Comparison of ENCODE assay signal across 8 mouse cellular contexts in genomic region chr12:70131042-70131675, GRCm38 (mm10). TPM values are rescaled to one million over a fixed set of nuclear protein-coding genes. Genes with fewer than 3 reads are reported as not detected.
A peak's percentile ranks its signal among the peaks of the same experiment; 100 is the strongest.
DNase-seq lines count a peak whose midpoint lies in the region; ATAC-seq and TF ChIP-seq lines count a peak whose summit lies in the region.

No protein-coding gene starts in this region.

- no peak for TF ChIP-seq POLR2A in limb, embryonic 14.5 days (IDR thresholded peaks at IDR 0.05; ENCODE audit: borderline replicate concordance, extremely low read depth, insufficient read depth, insufficient read length)

- no peaks in the 10 kb centered on the region for H3K4me1 ChIP-seq in forebrain, embryonic 13.5 days
- peaks cover 5% of the 10 kb centered on the region; the same call in 1 of the 2 replicates for H3K4me1 ChIP-seq in forebrain, embryonic 10.5 days
- no peaks in the 10 kb centered on the region for H3K4me1 ChIP-seq in lung, embryonic 15.5 days
- H3K4me1 ChIP-seq in limb, embryonic 14.5 days (ENCODE audit: control insufficient read depth, insufficient read depth, low read length), result no peaks in the 10 kb centered on the region

- peak overlapping the region; percentile 31; the same call in 1 of the 2 replicates for H3K27ac ChIP-seq in forebrain, embryonic 13.5 days
- no peak overlapping the region for H3K27ac ChIP-seq in forebrain, embryonic 10.5 days
- H3K27ac ChIP-seq in lung, embryonic 15.5 days, result no peak overlapping the region
- no peak overlapping the region for H3K27ac ChIP-seq in limb, embryonic 14.5 days (replicated peaks; ENCODE audit: low read depth, low read length)

- H3K36me3 ChIP-seq in forebrain, embryonic 13.5 days (ENCODE audit: poor library complexity, severe bottlenecking), result no peaks in the 10 kb centered on the region
- no peaks in the 10 kb centered on the region for H3K36me3 ChIP-seq in forebrain, embryonic 10.5 days (replicated peaks)
- no peaks in the 10 kb centered on the region for H3K36me3 ChIP-seq in lung, embryonic 15.5 days
- no peaks in the 10 kb centered on the region for H3K36me3 ChIP-seq in limb, embryonic 14.5 days (ENCODE audit: control insufficient read depth, insufficient read depth, low read length)

- DNase-seq in forebrain, embryonic 10.5 days (ENCODE audit: extremely low spot score, low spot score), result no peak
- DNase-seq in lung, postnatal 36 days, result no peak
- DNase-seq in frontal cortex, postnatal 25 days (ENCODE audit: low spot score in 2 of 2), result peak; percentile 19 to 29
- peak; percentile 76 for DNase-seq in limb, embryonic 14.5 days (ENCODE audit: low spot score)
- DNase-seq in thymus, postnatal 0 days (ENCODE audit: low spot score), result peak; percentile 23
- DNase-seq in retina, embryonic 14.5 days (ENCODE audit: low spot score), result no peak

- H3K9ac ChIP-seq in forebrain, embryonic 13.5 days, result no peak overlapping the region
- peak overlapping the region; percentile 22; the same call in 1 of the 2 replicates for H3K9ac ChIP-seq in lung, embryonic 15.5 days
- H3K9ac ChIP-seq in limb, embryonic 14.5 days (ENCODE audit: low read depth, low read length, severe bottlenecking), result no peak overlapping the region

- WGBS in forebrain, embryonic 13.5 days, result 46% methylated on average over 20 of the region's 20 CpGs
- 55% methylated on average over 20 of the region's 20 CpGs for WGBS in forebrain, embryonic 10.5 days
- 37% methylated on average over 20 of the region's 20 CpGs for WGBS in lung, embryonic 15.5 days
- 36% methylated on average over 20 of the region's 20 CpGs for WGBS in limb, embryonic 14.5 days

- no peak for ATAC-seq in forebrain, embryonic 13.5 days
- ATAC-seq in lung, embryonic 15.5 days (ENCODE audit: borderline replicate concordance, extremely low read depth, low FRiP score, low TSS enrichment), result no peak
- peak; percentile 15; the same call in 1 of the 2 replicates for ATAC-seq in limb, embryonic 14.5 days (ENCODE audit: low FRiP score, low read depth)

- H3K4me3 ChIP-seq in forebrain, embryonic 13.5 days, result 0 out of 2 replicates have a peak overlapping the region, but pooled peaks have one; percentile 5
- H3K4me3 ChIP-seq in forebrain, embryonic 10.5 days, result no peak overlapping the region
- peak overlapping the region; percentile 30 for H3K4me3 ChIP-seq in lung, embryonic 15.5 days
- H3K4me3 ChIP-seq in limb, embryonic 14.5 days (replicated peaks; ENCODE audit: low read length), result peak overlapping the region; percentile 4; the same call in 1 of the 2 replicates

- H3K9me3 ChIP-seq in forebrain, embryonic 13.5 days (replicated peaks), result no peaks in the 10 kb centered on the region
- H3K9me3 ChIP-seq in forebrain, embryonic 10.5 days, result no peaks in the 10 kb centered on the region
- no peaks in the 10 kb centered on the region for H3K9me3 ChIP-seq in lung, embryonic 15.5 days
- no peaks in the 10 kb centered on the region for H3K9me3 ChIP-seq in limb, embryonic 14.5 days (ENCODE audit: control insufficient read depth, low read length)

- H3K4me2 ChIP-seq in forebrain, embryonic 13.5 days, result peak overlapping the region; percentile 43
- peak overlapping the region; percentile 48 for H3K4me2 ChIP-seq in lung, embryonic 15.5 days
- peak overlapping the region; percentile 27 for H3K4me2 ChIP-seq in limb, embryonic 14.5 days (replicated peaks; ENCODE audit: low read depth, low read length, severe bottlenecking)

- H3K27me3 ChIP-seq in forebrain, embryonic 13.5 days, result no peaks in the 10 kb centered on the region
- H3K27me3 ChIP-seq in forebrain, embryonic 10.5 days (ENCODE audit: poor library complexity, severe bottlenecking), result no peaks in the 10 kb centered on the region
- H3K27me3 ChIP-seq in lung, embryonic 15.5 days, result no peaks in the 10 kb centered on the region
- no peaks in the 10 kb centered on the region for H3K27me3 ChIP-seq in limb, embryonic 14.5 days (ENCODE audit: control insufficient read depth, insufficient read depth, low read length)

RNA-seq across cellular contexts. Expression of gene Nin, which starts 17.6 kb away (rescaled TPM):
- 14.1 and 14.5 TPM in 2 replicates for polyA plus RNA-seq in forebrain, embryonic 13.5 days (2015; fragmentation: Nextera tagmentation; extraction: Ambion mirVana)
- 8.9 and 9.7 TPM in 2 replicates for polyA plus RNA-seq in forebrain, embryonic 10.5 days (2016; fragmentation: Nextera tagmentation; extraction: Ambion mirVana)
- polyA plus RNA-seq in lung, embryonic 15.5 days (2015; fragmentation: Nextera tagmentation; extraction: Ambion mirVana), result 13.1 and 14.6 TPM in 2 replicates
- 14.3 and 16.9 TPM in 2 replicates for polyA plus RNA-seq in limb, embryonic 14.5 days (2012; rRNA removed)
- 13.7 and 16.1 TPM in 2 replicates for polyA plus RNA-seq in limb, embryonic 14.5 days (2014; fragmentation: Nextera tagmentation; extraction: Ambion mirVana)
- 9.1 and 11.4 TPM in 2 replicates for polyA plus RNA-seq in thymus, postnatal 0 days (2015; fragmentation: Nextera tagmentation; extraction: Ambion mirVana)

RNA-seq across cellular contexts. Expression of gene Abhd12b, which starts 22.8 kb away (rescaled TPM):
- not detected in 2 replicates for polyA plus RNA-seq in forebrain, embryonic 13.5 days (2015; fragmentation: Nextera tagmentation; extraction: Ambion mirVana)
- polyA plus RNA-seq in forebrain, embryonic 10.5 days (2016; fragmentation: Nextera tagmentation; extraction: Ambion mirVana), result not detected in 2 replicates
- 0.11 TPM in 1 of 2 replicates, not detected in the other for polyA plus RNA-seq in lung, embryonic 15.5 days (2015; fragmentation: Nextera tagmentation; extraction: Ambion mirVana)
- polyA plus RNA-seq in limb, embryonic 14.5 days (2012; rRNA removed), result 0.04 TPM in 1 of 2 replicates, not detected in the other
- polyA plus RNA-seq in limb, embryonic 14.5 days (2014; fragmentation: Nextera tagmentation; extraction: Ambion mirVana), result not detected in 2 replicates
- 0.19 TPM in 1 of 2 replicates, not detected in the other for polyA plus RNA-seq in thymus, postnatal 0 days (2015; fragmentation: Nextera tagmentation; extraction: Ambion mirVana)

Comparison
In these comparisons a context has a peak if more than half of its experiments do, and no peak if none do; other contexts are left out.
1. DNase-seq: peak in frontal cortex, postnatal 25 days (2 of 2), limb, embryonic 14.5 days (single experiment) and thymus, postnatal 0 days (single experiment); none in forebrain, embryonic 10.5 days (single experiment), lung, postnatal 36 days (single experiment) and retina, embryonic 14.5 days (single experiment).
2. Peak in every context shown above with its lines, with median percentiles within 50 percentile points of each other: H3K4me2 ChIP-seq.